Mouse (Mus musculus) layer of hippocampus, adult 11-12 months (tissue): Measurements from ENCODE around the gene Trim56.

ENCODE experiments used
- DNase-seq: peaks from one replicate; pipeline ENCODE4 v3.0.0; 2022; ENCODE audit warnings: low spot score

Gene Trim56

GRCm38 (mm10) chr5:137074191-137074651 lies 41.8 kb downstream of the Trim56 start:
- peak; percentile 20 for DNase-seq

DNA sequence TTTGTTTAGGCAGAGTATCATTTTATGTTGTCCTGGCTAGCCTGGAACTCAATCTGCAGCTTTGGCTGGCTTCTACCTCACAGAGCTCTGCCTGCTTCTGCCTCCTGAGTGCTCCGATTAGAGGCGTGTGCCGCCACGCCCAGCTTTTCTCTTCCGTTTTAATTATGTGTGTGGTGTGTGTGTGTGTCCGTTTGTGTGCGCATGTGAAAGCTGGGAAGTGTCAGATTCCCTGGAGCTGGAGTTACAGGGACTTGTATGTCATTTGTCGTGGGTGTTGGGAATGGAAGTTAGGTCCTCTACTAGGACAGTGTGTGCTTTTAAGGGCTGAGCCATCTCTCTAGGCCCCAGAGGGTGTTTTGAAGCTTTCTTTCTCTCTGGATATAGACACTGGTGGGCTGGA lies 42.9 kb downstream of the Trim56 start:
- no peak for DNase-seq

- peak; percentile 65 for DNase-seq
Observed at GRCm38 (mm10) chr5:137072079-137072960, 43.7 kb downstream of the Trim56 start, which contains the start of gene Serpine1. Serpine1 (minus strand) TSS chr5:137072268.

DNA sequence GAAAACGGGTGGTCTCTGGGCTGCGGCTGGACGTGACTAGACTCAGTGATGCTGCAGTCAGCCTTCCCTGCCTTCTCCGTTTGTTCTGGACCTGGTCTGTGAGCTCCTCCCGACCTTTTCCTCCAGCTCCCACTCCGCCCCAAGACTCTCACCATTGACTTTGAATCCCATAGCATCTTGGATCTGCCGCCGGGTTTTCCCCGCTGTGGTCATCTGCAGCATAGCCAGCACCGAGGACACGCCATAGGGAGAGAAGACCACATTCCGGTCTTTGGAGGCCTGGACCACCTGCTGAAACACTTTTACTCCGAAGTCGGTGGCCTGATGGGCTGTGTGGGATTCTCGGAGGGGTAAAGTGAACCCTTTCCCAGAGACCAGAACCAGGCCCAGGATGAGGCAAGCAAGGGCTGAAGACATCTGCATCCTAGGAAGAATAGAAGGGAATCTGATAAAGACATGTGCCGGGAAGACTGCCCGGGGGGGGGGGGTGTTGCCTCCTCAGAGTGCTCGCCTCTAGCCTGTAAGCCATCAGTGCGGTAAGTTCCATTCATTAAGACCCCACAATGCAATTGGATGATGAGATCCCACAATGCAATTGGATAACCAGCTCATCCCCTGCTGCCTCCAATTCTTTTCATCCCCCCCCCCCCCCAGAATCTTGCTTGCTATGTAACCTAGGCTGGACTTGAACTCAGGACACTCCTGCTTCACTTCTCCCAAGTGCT lies 45.0 kb downstream of the Trim56 start:
- no peak for DNase-seq

DNA sequence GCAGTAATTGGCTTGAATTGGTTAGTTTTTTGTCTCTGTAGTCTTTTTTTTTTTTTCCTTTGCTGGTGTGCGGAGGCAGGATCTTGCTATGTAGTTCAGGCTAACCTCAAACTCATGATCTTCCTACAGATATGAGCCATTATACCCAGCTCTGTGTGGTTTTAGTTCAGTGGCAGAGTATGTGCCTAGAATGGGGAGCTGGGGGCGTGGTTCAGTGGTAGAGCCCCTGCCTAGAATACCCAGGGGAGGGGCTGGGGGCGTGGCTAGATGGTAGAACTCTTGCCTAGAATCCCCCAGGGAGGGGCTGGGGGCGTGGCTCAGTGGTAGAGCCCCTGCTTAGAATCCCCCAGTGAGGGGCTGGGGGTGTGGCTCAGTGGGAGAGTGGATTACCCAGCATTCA lies 47.3 kb downstream of the Trim56 start:
- DNase-seq = no peak

- no peak for DNase-seq
Observed at GRCm38 (mm10) chr5:137065923-137066322, 50.1 kb downstream of the Trim56 start.

DNA sequence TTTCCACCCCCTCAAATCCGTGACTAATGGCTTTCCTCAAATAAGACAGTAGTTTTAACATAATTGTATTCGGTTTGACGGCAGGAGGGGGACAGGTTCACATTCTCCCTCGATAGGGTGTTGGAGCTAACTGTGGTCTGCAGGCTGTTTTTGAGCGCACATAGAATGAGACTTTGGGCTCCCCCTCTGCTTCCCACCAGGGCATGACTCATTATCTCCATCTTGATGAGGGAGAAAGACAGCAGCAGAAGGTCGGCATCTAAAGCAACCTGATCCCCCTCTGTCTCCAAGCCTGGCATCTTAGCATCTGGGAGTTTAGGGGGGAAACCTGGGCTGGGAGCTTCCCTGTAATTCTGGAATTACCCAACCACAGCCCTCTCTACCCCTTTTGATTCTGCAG lies 50.6 kb downstream of the Trim56 start:
- DNase-seq = no peak

GRCm38 (mm10) chr5:137062601-137063000 lies 53.4 kb downstream of the Trim56 start:
- DNase-seq = no peak

DNA sequence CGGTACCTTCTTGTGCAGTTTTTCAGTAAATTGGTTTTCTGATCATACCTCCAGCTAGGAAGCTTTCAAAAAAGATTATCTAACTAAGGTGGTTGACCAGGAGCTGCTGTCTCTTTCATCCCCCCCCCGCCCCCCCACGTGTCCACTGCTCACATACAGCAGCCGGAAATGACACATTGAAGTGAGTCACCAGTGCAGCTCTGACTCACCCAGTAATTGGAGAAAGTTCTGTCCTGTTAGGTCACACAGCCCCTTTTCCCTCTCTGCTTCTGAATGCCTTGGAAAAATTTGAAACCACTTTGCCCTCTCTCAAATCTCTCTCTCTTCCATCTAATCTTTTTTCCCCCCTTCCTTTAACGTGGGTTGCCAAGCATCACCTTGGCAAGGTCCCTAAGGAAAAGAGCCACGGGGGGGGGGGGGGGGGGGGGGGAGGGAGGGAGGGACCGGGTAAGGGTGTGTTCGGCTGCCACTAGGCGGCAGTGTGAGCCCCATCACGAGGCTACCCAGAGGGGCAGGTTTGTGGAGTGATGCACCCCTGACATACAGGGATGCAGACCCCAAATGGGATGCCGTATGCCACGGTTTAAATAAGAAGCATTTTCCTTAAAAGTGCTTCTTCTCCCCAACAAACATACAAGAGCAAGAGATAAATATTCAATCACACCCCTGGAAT lies 54.1 kb downstream of the Trim56 start:
- peak; percentile 60 for DNase-seq
